Mouse (Mus musculus) cerebellum, adult 9-11 months (tissue): Measurements from ENCODE around the gene Amot.
A peak's percentile ranks its signal among the peaks of the same experiment; 100 is the strongest.

Source experiments
- DNase-seq: peaks from one replicate; pipeline ENCODE4 v3.0.0; 2022

The Amot gene

GRCm38 (mm10) chrX:145504717-145505415 lies at the start of gene Amot:
Amot (minus strand) TSS chrX:145505181.
- DNase-seq: peak; percentile 78

- no peak for DNase-seq
Observed at GRCm38 (mm10) chrX:145545060-145545459, 40.1 kb upstream of the Amot start.

GRCm38 (mm10) chrX:145543602-145544490 lies 38.9 kb upstream of the Amot start:
- DNase-seq: no peak

GRCm38 (mm10) chrX:145541050-145541449 lies 36.1 kb upstream of the Amot start:
- no peak for DNase-seq

- no peak for DNase-seq
Observed at GRCm38 (mm10) chrX:145540321-145540720, 35.3 kb upstream of the Amot start.

- no peak for DNase-seq
Observed at GRCm38 (mm10) chrX:145529602-145530001, 24.6 kb upstream of the Amot start.

- DNase-seq: no peak
Observed at GRCm38 (mm10) chrX:145516322-145517066, 11.5 kb upstream of the Amot start.

- no peak for DNase-seq
Observed at GRCm38 (mm10) chrX:145515498-145516158, 10.6 kb upstream of the Amot start.

GRCm38 (mm10) chrX:145510675-145511074 lies 5.7 kb upstream of the Amot start:
- no peak for DNase-seq

- peak; percentile 69 for DNase-seq
Observed at GRCm38 (mm10) chrX:145505457-145506201, 648 bp upstream of the Amot start.

- no peak for DNase-seq
Observed at GRCm38 (mm10) chrX:145501666-145502355, 3.2 kb downstream of the Amot start.

- DNase-seq: no peak
Observed at GRCm38 (mm10) chrX:145499101-145499500, 5.9 kb downstream of the Amot start.

- DNase-seq: no peak
Observed at GRCm38 (mm10) chrX:145498691-145499090, 6.3 kb downstream of the Amot start.

GRCm38 (mm10) chrX:145497486-145497885 lies 7.5 kb downstream of the Amot start:
- no peak for DNase-seq

GRCm38 (mm10) chrX:145495381-145495780 lies 9.6 kb downstream of the Amot start:
- DNase-seq: no peak

GRCm38 (mm10) chrX:145490821-145491220 lies 14.2 kb downstream of the Amot start:
- no peak for DNase-seq

GRCm38 (mm10) chrX:145490417-145490816 lies 14.6 kb downstream of the Amot start:
- DNase-seq: no peak

- DNase-seq: no peak
Observed at GRCm38 (mm10) chrX:145489950-145490349, 15.0 kb downstream of the Amot start.

GRCm38 (mm10) chrX:145485495-145485894 lies 19.5 kb downstream of the Amot start:
- DNase-seq: no peak

GRCm38 (mm10) chrX:145483486-145484055 lies 21.4 kb downstream of the Amot start:
- peak; percentile 34 for DNase-seq

- no peak for DNase-seq
Observed at GRCm38 (mm10) chrX:145482383-145482782, 22.6 kb downstream of the Amot start.
